Mouse (Mus musculus) activated CD4-positive, CD25-positive, alpha-beta regulatory T cell, adult 4 months (primary cell): ENCODE measurements around the gene Amh. TPM values are rescaled to one million over a fixed set of nuclear protein-coding genes. Genes with fewer than 3 reads are reported as not detected.
A peak's percentile ranks its signal among the peaks of the same experiment; 100 is the strongest.

Experiments
- ATAC-seq: one replicate; pipeline ENCODE4 v1.8.0; 2017
- polyA plus RNA-seq, 2 experiments: library from polyadenylated mRNA; unstranded; fragments of 100-300 nt; shearing (Covaris generic); gene quantifications; one replicate each; pipeline ENCODE4 v1.2.1; 2017

Amh gene
- polyA plus RNA-seq, 2 experiments from 2014 or later = not detected

GRCm38 (mm10) chr10:80787517-80787916, 17.5 kb upstream of the Amh start:
- no peak for ATAC-seq

GRCm38 (mm10) chr10:80790761-80791404, 14.2 kb upstream of the Amh start:
- ATAC-seq = no peak

GRCm38 (mm10) chr10:80791476-80792174, 13.4 kb upstream of the Amh start:
- no peak for ATAC-seq

- ATAC-seq = no peak
Observed at GRCm38 (mm10) chr10:80792175-80793032, 12.6 kb upstream of the Amh start.

- no peak for ATAC-seq
Observed at GRCm38 (mm10) chr10:80793033-80793784, 11.8 kb upstream of the Amh start.

- ATAC-seq = no peak
Observed at GRCm38 (mm10) chr10:80793803-80794202, 11.2 kb upstream of the Amh start.

- no peak for ATAC-seq
Observed at GRCm38 (mm10) chr10:80794750-80795149, 10.3 kb upstream of the Amh start.

- no peak for ATAC-seq
Observed at GRCm38 (mm10) chr10:80796307-80796848, 8.7 kb upstream of the Amh start.

- no peak for ATAC-seq
Observed at GRCm38 (mm10) chr10:80797186-80798149, 7.6 kb upstream of the Amh start.

- ATAC-seq = peak; percentile 91
Observed at GRCm38 (mm10) chr10:80798150-80799006, 6.7 kb upstream of the Amh start, which contains the start of the genes Sf3a2 and Plekhj1. Gene Sf3a2, plus strand, starts transcription at chr10:80798198. Gene Plekhj1, minus strand, starts transcription at chr10:80798626.

- no peak for ATAC-seq
Observed at GRCm38 (mm10) chr10:80799070-80799566, 5.9 kb upstream of the Amh start.

- ATAC-seq = no peak
Observed at GRCm38 (mm10) chr10:80802204-80802912, 2.7 kb upstream of the Amh start.

GRCm38 (mm10) chr10:80802996-80803395, 2.0 kb upstream of the Amh start:
- no peak for ATAC-seq

GRCm38 (mm10) chr10:80804340-80804739, 703 bp upstream of the Amh start:
- no peak for ATAC-seq

GRCm38 (mm10) chr10:80805322-80805721, 279 bp downstream of the Amh start:
- no peak for ATAC-seq

- ATAC-seq = peak; percentile 56
Observed at GRCm38 (mm10) chr10:80805925-80806324, 882 bp downstream of the Amh start.

- no peak for ATAC-seq
Observed at GRCm38 (mm10) chr10:80806341-80807056, 1.5 kb downstream of the Amh start.

- peak; percentile 31 for ATAC-seq
Observed at GRCm38 (mm10) chr10:80807057-80807627, 2.1 kb downstream of the Amh start.
